14 mouse cellular contexts compared by ENCODE assay signal in the genomic region with DNA sequence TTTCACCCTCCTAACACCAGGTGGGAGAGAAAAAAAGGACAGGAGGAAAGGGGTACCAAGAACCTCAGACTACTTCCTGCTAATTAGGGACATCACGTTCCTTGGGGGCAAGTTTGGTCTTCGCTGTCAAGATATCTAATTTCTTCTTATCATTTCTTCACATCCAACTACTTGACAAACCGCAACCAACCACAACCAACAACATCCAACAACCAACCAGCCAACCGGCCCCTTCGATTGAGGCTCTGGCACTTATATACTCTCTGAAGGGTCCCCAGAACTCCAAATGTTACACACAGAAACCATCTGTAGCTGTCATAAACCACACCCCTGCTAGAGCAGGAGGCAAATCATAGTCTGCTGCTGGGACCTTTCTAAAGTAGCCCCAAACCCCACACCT.
A peak's percentile ranks its signal among the peaks of the same experiment; 100 is the strongest.
DNase-seq lines count a peak whose midpoint lies in the region; ATAC-seq lines count a peak whose summit lies in the region.
"Had no signal": no experiment of that assay in that cellular context is flagged by ENCODE, and none has a peak within 500 bp of the region (broad histone marks: within the 10 kb centered on the region; RNA-seq: fewer than 3 reads in every experiment).

No protein-coding gene starts in this region.

- H3K4me3 ChIP-seq in liver, embryonic 11.5 days (ENCODE audit: low read depth, low read length) = no peak overlapping the region
- no peak overlapping the region for H3K4me3 ChIP-seq in liver, embryonic 15.5 days (replicated peaks)
- H3K4me3 ChIP-seq: neural tube, embryonic 12.5 days had no signal

- ATAC-seq in liver, embryonic 11.5 days (replicated peaks; ENCODE audit: low FRiP score) = peak; percentile 78
- ATAC-seq in liver, embryonic 15.5 days (ENCODE audit: insufficient read depth) = peak; percentile 80
- ATAC-seq: activated CD4-positive, CD25-positive, alpha-beta regulatory T cell, adult 4 months; inflammation-experienced regulatory T-cells, adult 6 months had no signal

- no peaks in the 10 kb centered on the region for H3K27me3 ChIP-seq in liver, embryonic 11.5 days (replicated peaks; ENCODE audit: control insufficient read depth, insufficient read depth, low read length)
- no peaks in the 10 kb centered on the region for H3K27me3 ChIP-seq in liver, embryonic 15.5 days
- H3K27me3 ChIP-seq: neural tube, embryonic 12.5 days had no signal

- no peak overlapping the region for H3K9ac ChIP-seq in liver, embryonic 11.5 days (ENCODE audit: low read depth, low read length)
- H3K9ac ChIP-seq in liver, embryonic 15.5 days = no peak overlapping the region
- H3K9ac ChIP-seq: lung, embryonic 14.5 days; neural tube, embryonic 12.5 days had no signal

- H3K9me3 ChIP-seq in liver, embryonic 11.5 days (ENCODE audit: control insufficient read depth, low read length) = no peaks in the 10 kb centered on the region
- no peaks in the 10 kb centered on the region for H3K9me3 ChIP-seq in liver, embryonic 15.5 days (replicated peaks)
- H3K9me3 ChIP-seq: neural tube, embryonic 12.5 days had no signal

- H3K4me1 ChIP-seq in liver, embryonic 11.5 days (replicated peaks; ENCODE audit: control insufficient read depth, insufficient read depth, low read length) = no peaks in the 10 kb centered on the region; the same call in 1 of the 2 replicates
- H3K4me1 ChIP-seq in liver, embryonic 15.5 days (replicated peaks) = peaks cover 7% of the 10 kb centered on the region; the same call in 1 of the 2 replicates
- H3K4me1 ChIP-seq: neural tube, embryonic 12.5 days had no signal

- no peak for DNase-seq in liver, embryonic 11.5 days (ENCODE audit: low spot score)
- DNase-seq in liver = no peak
- DNase-seq in c-Kit-positive CD71-positive TER-119-negative erythroid progenitor cells, embryonic 14.5 days (ENCODE audit: low read depth) = peak; percentile 38
- DNase-seq in thymus, postnatal 10 days (ENCODE audit: low spot score in 2 of 2) = peak; percentile 4 to 8
- DNase-seq in kidney, adult 9 months = no peak
- DNase-seq in ovary, postnatal 10 days (ENCODE audit: low spot score) = no peak
- no peak for DNase-seq in ovary, postnatal 14 days (ENCODE audit: low spot score)
- DNase-seq: left cerebral cortex, postnatal 4 days; lung, embryonic 14.5 days had no signal

- H3K36me3 ChIP-seq in liver, embryonic 11.5 days (ENCODE audit: control insufficient read depth, insufficient read depth, low read length) = no peaks in the 10 kb centered on the region
- H3K36me3 ChIP-seq in liver, embryonic 15.5 days (replicated peaks) = no peaks in the 10 kb centered on the region
- H3K36me3 ChIP-seq: neural tube, embryonic 12.5 days had no signal

- no peak overlapping the region for H3K27ac ChIP-seq in liver, embryonic 11.5 days (ENCODE audit: low read depth, low read length)
- no peak overlapping the region for H3K27ac ChIP-seq in liver, embryonic 15.5 days (replicated peaks)
- H3K27ac ChIP-seq: kidney, postnatal 0 days; neural tube, embryonic 12.5 days had no signal

- H3K4me2 ChIP-seq in liver, embryonic 11.5 days = no peak overlapping the region
- 0 out of 2 replicates have a peak overlapping the region, but pooled peaks have one; percentile 18 for H3K4me2 ChIP-seq in liver, embryonic 15.5 days
- H3K4me2 ChIP-seq: lung, embryonic 14.5 days; neural tube, embryonic 12.5 days had no signal

- 58% methylated on average over 5 of the region's 5 CpGs for WGBS in liver, embryonic 11.5 days
- WGBS in liver, embryonic 15.5 days (ENCODE audit: insufficient replicate concordance) = 20% methylated on average over 5 of the region's 5 CpGs

Comparison
In these comparisons a context has a peak if more than half of its experiments do, and no peak if none do; other contexts are left out.
1. DNase-seq: peak in c-Kit-positive CD71-positive TER-119-negative erythroid progenitor cells, embryonic 14.5 days (single experiment) and thymus, postnatal 10 days (2 of 2); none in liver, embryonic 11.5 days (single experiment), liver (single experiment), kidney, adult 9 months (single experiment), ovary, postnatal 10 days (single experiment) and ovary, postnatal 14 days (single experiment).